Mouse (Mus musculus) cerebellum, adult 9-11 months (tissue): Measurements from ENCODE around the gene Etl4.

Experiments used
- DNase-seq: peaks from one replicate; pipeline ENCODE4 v3.0.0; 2022

Gene Etl4

DNA sequence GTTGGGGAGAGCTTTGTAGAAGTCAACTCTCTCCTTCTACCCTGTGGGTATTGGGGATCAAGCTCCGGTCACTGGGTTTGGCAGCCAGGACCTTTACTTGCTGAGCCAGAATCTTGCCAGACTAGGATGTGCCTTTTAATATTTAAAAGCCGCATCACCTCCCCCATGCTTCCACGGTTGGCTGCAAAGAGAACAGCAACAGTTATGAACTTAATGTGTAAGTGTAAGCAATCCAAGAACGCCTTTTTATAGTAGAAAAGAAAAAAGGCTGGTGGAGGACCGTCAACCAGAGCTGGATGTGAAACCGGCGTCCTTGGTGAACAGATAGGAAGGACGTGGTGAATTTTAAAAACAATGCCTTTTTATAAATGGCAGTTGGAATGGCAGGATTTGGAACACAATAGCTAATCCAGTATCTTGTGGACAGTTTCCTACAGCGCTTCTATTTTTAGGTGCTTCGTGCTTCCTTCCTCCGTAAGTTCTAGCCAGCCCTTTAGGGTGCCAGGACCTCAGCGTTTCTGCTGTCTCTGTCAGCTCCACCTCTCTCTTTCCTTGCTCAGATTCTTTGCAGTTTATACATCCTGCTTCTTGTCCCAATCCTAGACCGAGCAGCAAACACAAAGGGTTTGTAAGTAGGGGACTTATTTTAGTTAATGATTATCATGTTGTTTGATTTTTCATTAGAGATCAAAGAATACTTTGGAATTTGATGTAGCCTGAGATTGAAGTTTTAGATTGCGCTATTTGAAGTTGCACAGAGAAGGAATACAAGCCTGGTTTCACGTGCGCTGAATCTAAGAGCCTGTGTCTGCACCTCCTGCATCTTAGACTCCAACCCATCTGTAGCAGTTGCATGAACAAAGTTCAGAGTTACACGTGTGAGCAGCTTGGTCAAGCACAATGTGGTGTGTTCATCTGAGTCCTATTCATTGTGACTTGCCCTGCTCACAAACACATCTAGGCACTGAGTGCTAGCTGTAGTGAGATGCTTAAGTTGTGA, 535.9 kb downstream of the Etl4 start:
- no peak for DNase-seq

DNA sequence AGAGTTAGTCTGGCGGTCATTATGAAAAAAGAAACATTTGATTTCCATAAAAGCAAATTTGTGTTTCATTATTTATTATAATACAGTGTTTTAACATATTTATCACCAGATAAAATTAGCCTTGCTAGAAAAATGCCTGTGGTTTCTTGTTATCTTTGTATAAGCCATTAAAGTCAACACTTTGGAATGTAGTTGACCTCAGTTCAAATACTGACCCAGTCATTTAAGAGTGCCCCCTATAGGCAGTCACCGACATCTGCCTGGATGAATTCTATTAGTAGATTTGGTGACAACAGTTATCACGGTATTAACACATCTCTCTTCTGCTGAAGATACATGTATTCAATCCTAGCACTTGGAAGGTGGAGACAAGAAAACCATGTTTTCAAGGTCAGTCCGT, 536.6 kb downstream of the Etl4 start:
- no peak for DNase-seq

- no peak for DNase-seq
Observed at GRCm38 (mm10) chr2:20450945-20451344, 541.4 kb downstream of the Etl4 start.

DNA sequence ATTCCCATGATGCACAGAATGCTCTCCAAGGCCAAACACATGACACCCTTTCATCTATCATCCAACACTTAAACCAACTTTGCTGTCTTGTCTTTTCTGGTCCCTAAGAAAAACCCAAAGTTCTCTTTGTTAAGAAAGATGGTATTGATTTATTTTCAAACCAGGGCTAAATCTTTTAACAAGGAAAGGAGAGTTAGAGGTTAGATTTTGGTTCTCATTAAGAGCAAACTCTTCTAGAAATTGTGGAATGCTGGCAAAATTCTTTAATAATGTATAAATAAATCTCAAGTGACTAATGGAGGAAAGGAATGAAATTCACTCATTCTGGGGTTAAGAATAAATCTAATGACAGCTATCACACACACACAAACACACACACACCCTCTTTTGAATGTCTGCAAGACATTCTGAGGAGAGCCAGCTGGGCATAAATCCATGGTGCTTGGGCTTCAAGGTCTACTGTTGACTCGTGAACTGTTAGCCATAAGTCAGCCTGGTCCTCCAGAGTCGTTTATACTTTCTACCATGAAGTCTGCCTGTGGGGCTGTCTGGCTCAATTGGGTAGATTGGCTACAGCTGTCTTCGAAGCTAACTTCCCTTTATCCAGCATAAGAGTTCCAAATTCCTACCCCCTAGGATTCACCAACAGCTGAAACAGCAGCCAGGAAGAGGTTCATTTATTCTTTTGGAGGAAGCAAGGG, 544.1 kb downstream of the Etl4 start:
- DNase-seq = no peak

GRCm38 (mm10) chr2:20479199-20479598, 569.6 kb downstream of the Etl4 start:
- DNase-seq = no peak

DNA sequence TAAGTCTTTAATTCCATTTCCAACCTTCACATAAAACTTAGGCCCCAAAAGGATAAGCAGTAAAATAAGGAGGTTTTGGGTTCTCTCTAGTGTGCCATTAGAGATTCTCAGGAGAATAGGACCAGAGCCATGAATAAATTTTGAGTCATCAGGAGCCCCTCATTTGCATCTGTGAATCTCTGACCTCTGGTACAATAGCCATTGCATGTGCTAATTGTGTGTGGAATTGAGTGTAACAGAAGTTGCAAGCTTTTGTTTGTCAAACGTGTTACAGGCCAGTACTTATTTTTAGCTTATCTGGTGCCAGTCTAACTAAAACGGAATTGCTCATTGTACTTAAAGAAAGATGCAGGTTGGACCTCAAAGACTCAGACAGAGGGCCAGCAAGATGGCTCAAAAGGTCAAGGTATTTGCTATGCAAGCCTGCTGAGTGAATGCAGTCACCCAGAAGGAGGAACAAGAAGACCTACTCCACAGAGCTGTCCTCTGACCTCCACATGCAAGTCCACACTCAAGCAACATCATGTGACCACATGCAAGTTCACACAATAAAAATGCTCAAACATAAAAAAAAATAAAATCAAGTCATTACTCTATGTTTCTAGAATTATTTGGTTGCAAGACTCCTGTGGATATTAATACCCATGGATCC, 576.7 kb downstream of the Etl4 start:
- DNase-seq = no peak

DNA sequence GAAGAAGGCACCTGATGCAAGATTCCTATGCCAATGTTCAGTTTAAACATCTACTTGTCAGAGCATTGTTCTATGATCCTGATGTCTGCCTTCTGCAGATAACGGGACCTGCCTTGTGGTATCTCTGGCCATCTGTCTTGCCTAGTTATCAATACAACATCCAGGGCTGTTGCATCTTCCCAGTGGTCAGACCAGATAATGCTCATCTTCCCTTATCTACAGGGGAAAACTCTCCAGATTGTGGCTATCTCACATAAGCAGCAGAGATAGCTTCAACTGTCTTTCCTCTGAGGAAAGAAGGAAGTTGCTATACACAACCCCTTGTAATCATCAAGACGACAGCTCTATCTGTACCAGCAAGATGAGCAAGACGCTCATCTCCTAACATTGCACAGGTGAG, 579.5 kb downstream of the Etl4 start:
- no peak for DNase-seq

DNA sequence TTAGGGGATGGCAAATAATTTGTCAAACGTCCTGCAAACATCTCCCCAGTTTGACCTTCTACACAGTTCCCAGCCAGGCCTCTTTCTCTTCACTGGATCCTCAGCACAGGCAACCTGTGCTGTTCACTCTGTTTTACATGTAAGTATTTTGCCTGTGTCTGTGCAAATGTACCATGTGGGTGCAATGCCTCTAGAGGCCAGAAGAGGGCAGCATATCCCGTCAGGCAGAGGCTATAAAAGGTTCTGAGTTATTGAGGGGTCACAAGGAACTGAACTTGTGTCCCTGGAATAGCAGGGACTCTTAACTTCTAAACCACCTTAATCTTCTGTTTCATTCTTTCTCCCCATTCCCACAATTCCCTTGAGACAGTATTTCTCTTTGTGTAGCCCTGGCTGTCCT, 582.5 kb downstream of the Etl4 start:
- no peak for DNase-seq

GRCm38 (mm10) chr2:20493806-20494205, 584.2 kb downstream of the Etl4 start:
- no peak for DNase-seq

- DNase-seq = peak; percentile 22
Observed at GRCm38 (mm10) chr2:20494666-20495065, 585.1 kb downstream of the Etl4 start.

GRCm38 (mm10) chr2:20496219-20496800, 586.7 kb downstream of the Etl4 start:
- no peak for DNase-seq

- no peak for DNase-seq
Observed at GRCm38 (mm10) chr2:20507832-20508723, 598.5 kb downstream of the Etl4 start.

DNA sequence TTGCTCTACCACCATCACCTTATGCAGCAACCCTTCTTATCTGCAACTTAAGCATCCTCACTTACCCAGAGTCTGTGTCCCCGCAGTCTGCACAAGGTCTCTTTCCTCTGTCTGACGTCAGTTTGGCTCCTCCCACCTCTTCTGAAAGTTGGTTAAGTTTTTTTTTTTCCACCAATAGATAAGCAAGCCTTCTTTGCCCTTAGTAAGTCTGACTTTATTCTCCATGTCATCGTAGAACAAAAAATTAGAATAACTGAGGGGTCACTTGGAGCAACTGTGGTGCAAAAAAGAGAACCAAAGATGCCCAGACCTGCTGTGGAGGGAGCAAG, 599.1 kb downstream of the Etl4 start:
- no peak for DNase-seq

- DNase-seq = peak; percentile 43
Observed at GRCm38 (mm10) chr2:20510061-20510460, 600.5 kb downstream of the Etl4 start.

- no peak for DNase-seq
Observed at GRCm38 (mm10) chr2:20516270-20516865, 606.8 kb downstream of the Etl4 start.

DNA sequence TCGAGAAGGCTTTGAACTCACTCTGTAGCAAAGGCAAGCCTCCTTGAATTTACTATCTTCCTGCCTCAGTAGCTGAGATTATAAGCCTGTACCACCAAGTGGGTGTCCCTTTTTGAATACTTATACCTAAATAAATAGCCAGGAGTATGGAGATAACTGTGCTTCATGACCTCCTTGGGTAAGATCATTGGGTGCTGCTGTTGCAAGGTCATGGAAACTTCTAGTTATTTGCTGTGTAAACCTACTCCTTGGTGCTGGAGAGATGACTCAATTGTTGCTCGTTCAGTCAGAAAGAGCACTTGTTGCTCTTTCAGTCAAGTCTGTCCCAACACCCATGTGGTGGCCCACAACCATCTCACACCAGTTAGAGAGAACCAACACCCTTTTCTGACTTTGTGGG, 608.3 kb downstream of the Etl4 start:
- DNase-seq = no peak

- DNase-seq = no peak
Observed at GRCm38 (mm10) chr2:20518506-20518905, 608.9 kb downstream of the Etl4 start.

GRCm38 (mm10) chr2:20519447-20520098, 610.0 kb downstream of the Etl4 start:
- no peak for DNase-seq

GRCm38 (mm10) chr2:20520099-20520475, 610.5 kb downstream of the Etl4 start:
- DNase-seq = no peak

GRCm38 (mm10) chr2:20520636-20521595, 611.3 kb downstream of the Etl4 start:
- no peak for DNase-seq
